Mouse (Mus musculus) testis, adult 2 months (tissue): ENCODE measurements at regions not wholly inside any gene's neighbourhood (a gene's known extent, or its start where the extent isn't known, plus 50 kb on each side); places are given as distances from the start of the nearest gene placed in this dataset.

Source experiments
- CTCF ChIP-seq: fragments of 200-500 bp; IDR thresholded peaks from 2 replicates; pipeline ENCODE4 v1.5.1; 2012; ENCODE audit warnings: low read depth, mild to moderate bottlenecking, inconsistent platforms, low read length, moderate library complexity; ENCODE audit not compliant: control insufficient read depth, insufficient read depth, insufficient replicate concordance
- POLR2A ChIP-seq: fragments of 200-500 bp; IDR thresholded peaks from 2 replicates; pipeline ENCODE4 v1.6.1; 2012; ENCODE audit warnings: low read depth, mild to moderate bottlenecking, inconsistent platforms, low read length, moderate library complexity; ENCODE audit not compliant: control insufficient read depth

GRCm38 (mm10) chr17:27364899-27365298, 156.3 kb downstream of the Grm4 start:
- TF ChIP-seq CTCF: no peak
- no peak for TF ChIP-seq POLR2A
